Mouse (Mus musculus) limb, embryonic 10.5 days (tissue): Measurements from ENCODE around the gene Fkbp8. TPM values are rescaled to one million over a fixed set of nuclear protein-coding genes. Genes with fewer than 3 reads are reported as not detected.
A peak's percentile ranks its signal among the peaks of the same experiment; 100 is the strongest.

ENCODE experiments used
- DNase-seq: peaks from one replicate; pipeline ENCODE4 v3.0.0-alpha.2; 2017; ENCODE audit warnings: low spot score
- H3K27ac ChIP-seq: fragments of 300-500 bp; sonication (generic); 2 replicates; pipeline ENCODE4 v1.5.1; 2016; ENCODE audit warnings: mild to moderate bottlenecking
- H3K27me3 ChIP-seq: fragments of 300-500 bp; sonication (generic); 2 replicates; pipeline ENCODE4 v1.6.1; 2016; ENCODE audit warnings: low read depth, mild to moderate bottlenecking; ENCODE audit not compliant: poor library complexity, severe bottlenecking
- H3K36me3 ChIP-seq: fragments of 300-500 bp; sonication (generic); 2 replicates; pipeline ENCODE4 v1.6.1; 2016; ENCODE audit warnings: mild to moderate bottlenecking, moderate library complexity
- H3K4me1 ChIP-seq: fragments of 300-500 bp; sonication (generic); 2 replicates; pipeline ENCODE4 v1.6.1; 2016
- H3K4me3 ChIP-seq: fragments of 300-500 bp; sonication (generic); 2 replicates; pipeline ENCODE4 v1.5.1; 2016; ENCODE audit warnings: mild to moderate bottlenecking, moderate library complexity
- H3K9me3 ChIP-seq: fragments of 300-500 bp; sonication (generic); replicated peaks from 2 replicates; pipeline ENCODE4 v1.6.1; 2016; ENCODE audit warnings: mild to moderate bottlenecking
- WGBS: fragments of 180-500 bp; shearing (Covaris S2); methylation state at CpG from one replicate; pipeline ENCODE4 v1.1.7; 2016; 5-methylcytosine and 5-hydroxymethylcytosine counted together
- polyA plus RNA-seq: library from polyadenylated mRNA; unstranded; fragments of >200 nt; fragmentation: Nextera tagmentation; extraction: Ambion mirVana; gene quantifications from 2 replicates; pipeline ENCODE4 v1.2.1, GENCODE M21; 2016

Fkbp8 gene
- polyA plus RNA-seq, 1 experiment from 2014 or later = 310 TPM

- 0 out of 2 replicates have a peak, but pooled peaks cover 3% of the 10 kb centered on the region for H3K36me3 ChIP-seq
- WGBS = 83% methylated on average over 4 of the region's 4 CpGs
- DNase-seq = no peak
- H3K27ac ChIP-seq = peak overlapping the region; percentile 21; the same call in 1 of the 2 replicates
- H3K27me3 ChIP-seq = no peaks in the 10 kb centered on the region
- peaks cover 15% of the 10 kb centered on the region for H3K4me1 ChIP-seq
- no peak overlapping the region for H3K4me3 ChIP-seq
- no peaks in the 10 kb centered on the region for H3K9me3 ChIP-seq
Observed at GRCm38 (mm10) chr8:70558334-70558733, 30.8 kb downstream of the Fkbp8 start.

- WGBS = 80% methylated on average over 3 of the region's 3 CpGs
- Histone ChIP-seq H3K36me3 (0 out of 2 replicates have a peak, but pooled peaks cover 3% of the 10 kb centered on the region), H3K4me1 (peaks cover 15% of the 10 kb centered on the region), H3K9me3 (no peaks in the 10 kb centered on the region), H3K27ac (no peak overlapping the region), H3K27me3 (no peaks in the 10 kb centered on the region), H3K4me3 (no peak overlapping the region)
- DNase-seq = no peak
Observed at GRCm38 (mm10) chr8:70558983-70559382, 31.5 kb downstream of the Fkbp8 start.

GRCm38 (mm10) chr8:70560096-70560495 is 32.6 kb downstream of the Fkbp8 start:
- 81% methylated on average over 2 of the region's 2 CpGs for WGBS
- H3K27ac ChIP-seq = no peak overlapping the region
- no peak overlapping the region for H3K4me3 ChIP-seq
- H3K9me3 ChIP-seq = no peaks in the 10 kb centered on the region
- H3K36me3 ChIP-seq = 0 out of 2 replicates have a peak, but pooled peaks cover 3% of the 10 kb centered on the region
- peaks cover 23% of the 10 kb centered on the region for H3K4me1 ChIP-seq
- no peak for DNase-seq
- no peaks in the 10 kb centered on the region for H3K27me3 ChIP-seq

- Histone ChIP-seq H3K36me3 (0 out of 2 replicates have a peak, but pooled peaks cover 3% of the 10 kb centered on the region), H3K4me3 (no peak overlapping the region), H3K4me1 (peaks cover 26% of the 10 kb centered on the region), H3K27ac (no peak overlapping the region), H3K9me3 (no peaks in the 10 kb centered on the region), H3K27me3 (no peaks in the 10 kb centered on the region)
- DNase-seq = no peak
- 87% methylated on average over 3 of the region's 3 CpGs for WGBS
Observed at GRCm38 (mm10) chr8:70560564-70560963, 33.0 kb downstream of the Fkbp8 start.

- 0 out of 2 replicates have a peak, but pooled peaks cover 3% of the 10 kb centered on the region for H3K36me3 ChIP-seq
- H3K9me3 ChIP-seq = no peaks in the 10 kb centered on the region
- H3K4me3 ChIP-seq = no peak overlapping the region
- H3K27ac ChIP-seq = no peak overlapping the region
- H3K27me3 ChIP-seq = no peaks in the 10 kb centered on the region
- H3K4me1 ChIP-seq = peaks cover 28% of the 10 kb centered on the region
- WGBS = 71% methylated on average over 4 of the region's 4 CpGs
- DNase-seq = no peak
Observed at GRCm38 (mm10) chr8:70561357-70561756, 33.8 kb downstream of the Fkbp8 start.

- Histone ChIP-seq H3K27me3 (no peaks in the 10 kb centered on the region), H3K9me3 (no peaks in the 10 kb centered on the region), H3K27ac (no peak overlapping the region), H3K4me3 (no peak overlapping the region), H3K36me3 (0 out of 2 replicates have a peak, but pooled peaks cover 3% of the 10 kb centered on the region), H3K4me1 (peaks cover 28% of the 10 kb centered on the region)
- no peak for DNase-seq
- 78% methylated on average over 7 of the region's 7 CpGs for WGBS
Observed at GRCm38 (mm10) chr8:70561809-70562535, 34.4 kb downstream of the Fkbp8 start.

- Histone ChIP-seq H3K4me3 (no peak overlapping the region), H3K27ac (no peak overlapping the region), H3K9me3 (no peaks in the 10 kb centered on the region), H3K4me1 (peaks cover 28% of the 10 kb centered on the region), H3K27me3 (no peaks in the 10 kb centered on the region), H3K36me3 (0 out of 2 replicates have a peak, but pooled peaks cover 3% of the 10 kb centered on the region)
- 87% methylated on average over 3 of the region's 3 CpGs for WGBS
- DNase-seq = no peak
Observed at GRCm38 (mm10) chr8:70562802-70563201, 35.3 kb downstream of the Fkbp8 start.

- H3K4me1 ChIP-seq = peaks cover 24% of the 10 kb centered on the region
- no peak overlapping the region for H3K27ac ChIP-seq
- H3K36me3 ChIP-seq = 0 out of 2 replicates have a peak, but pooled peaks cover 3% of the 10 kb centered on the region
- no peak for DNase-seq
- no peak overlapping the region for H3K4me3 ChIP-seq
- no peaks in the 10 kb centered on the region for H3K27me3 ChIP-seq
- WGBS = 90% methylated on average over 6 of the region's 6 CpGs
- no peaks in the 10 kb centered on the region for H3K9me3 ChIP-seq
Observed at GRCm38 (mm10) chr8:70563763-70564387, 36.4 kb downstream of the Fkbp8 start.

GRCm38 (mm10) chr8:70564696-70565235 is 37.2 kb downstream of the Fkbp8 start:
- Histone ChIP-seq H3K27me3 (no peaks in the 10 kb centered on the region), H3K9me3 (no peaks in the 10 kb centered on the region), H3K4me3 (no peak overlapping the region), H3K4me1 (peaks cover 24% of the 10 kb centered on the region), H3K36me3 (0 out of 2 replicates have a peak, but pooled peaks cover 3% of the 10 kb centered on the region), H3K27ac (0 out of 2 replicates have a peak overlapping the region, but pooled peaks have one; percentile 15)
- DNase-seq = no peak
- WGBS = 78% methylated on average over 3 of the region's 3 CpGs

- Histone ChIP-seq H3K27me3 (no peaks in the 10 kb centered on the region), H3K27ac (no peak overlapping the region), H3K4me1 (peaks cover 24% of the 10 kb centered on the region), H3K4me3 (no peak overlapping the region), H3K36me3 (0 out of 2 replicates have a peak, but pooled peaks cover 3% of the 10 kb centered on the region), H3K9me3 (no peaks in the 10 kb centered on the region)
- WGBS = 82% methylated on average over 3 of the region's 3 CpGs
- DNase-seq = no peak
Observed at GRCm38 (mm10) chr8:70565561-70565960, 38.0 kb downstream of the Fkbp8 start.

- H3K4me1 ChIP-seq = peaks cover 4% of the 10 kb centered on the region; the same call in 1 of the 2 replicates
- no peak overlapping the region for H3K27ac ChIP-seq
- no peak overlapping the region for H3K4me3 ChIP-seq
Observed at GRCm38 (mm10) chr8:70570360-70570759, 42.8 kb downstream of the Fkbp8 start.

GRCm38 (mm10) chr8:70570990-70571389 is 43.5 kb downstream of the Fkbp8 start:
- no peak for DNase-seq
- no peaks in the 10 kb centered on the region for H3K4me1 ChIP-seq
- H3K36me3 ChIP-seq = peaks cover 24% of the 10 kb centered on the region
- H3K27ac ChIP-seq = no peak overlapping the region
- no peaks in the 10 kb centered on the region for H3K9me3 ChIP-seq
- 87% methylated on average over 6 of the region's 6 CpGs for WGBS
- no peaks in the 10 kb centered on the region for H3K27me3 ChIP-seq
- H3K4me3 ChIP-seq = no peak overlapping the region

More at GRCm38 (mm10) chr8:70570360-70570759, 42.8 kb downstream of the Fkbp8 start:
- peaks cover 23% of the 10 kb centered on the region for H3K36me3 ChIP-seq
- H3K9me3 ChIP-seq = no peaks in the 10 kb centered on the region
- no peaks in the 10 kb centered on the region for H3K27me3 ChIP-seq
- DNase-seq = no peak

- Histone ChIP-seq H3K27me3 (no peaks in the 10 kb centered on the region), H3K4me1 (no peaks in the 10 kb centered on the region), H3K36me3 (peaks cover 51% of the 10 kb centered on the region), H3K27ac (no peak overlapping the region), H3K9me3 (no peaks in the 10 kb centered on the region), H3K4me3 (no peak overlapping the region)
- DNase-seq = no peak
Observed at GRCm38 (mm10) chr8:70574302-70574701, 46.8 kb downstream of the Fkbp8 start.
